Mouse (Mus musculus) kidney, embryonic 16.5 days (tissue): ENCODE measurements around the gene Tcf7l2. TPM values are rescaled to one million over a fixed set of nuclear protein-coding genes. Genes with fewer than 3 reads are reported as not detected.

Experiments used
- ATAC-seq: fragments of 200-750 bp; cut with Nextera tagmentation; 2 replicates; pipeline ENCODE4 v1.8.0; 2017; ENCODE audit warnings: moderate TSS enrichment; ENCODE audit not compliant: low FRiP score, low TSS enrichment
- H3K27ac ChIP-seq: fragments of 300-500 bp; sonication (generic); 2 replicates; pipeline ENCODE4 v1.5.1; 2014; ENCODE audit warnings: low read length
- H3K27me3 ChIP-seq: fragments of 300-500 bp; sonication (generic); 2 replicates; pipeline ENCODE4 v1.6.1; 2014; ENCODE audit warnings: low read length, control low read depth, mixed read lengths; ENCODE audit not compliant: insufficient read depth
- H3K36me3 ChIP-seq: fragments of 300-500 bp; sonication (generic); 2 replicates; pipeline ENCODE4 v1.6.1; 2014; ENCODE audit warnings: low read length, control low read depth, mixed read lengths; ENCODE audit not compliant: insufficient read depth
- H3K4me1 ChIP-seq: fragments of 300-500 bp; sonication (generic); 2 replicates; pipeline ENCODE4 v1.6.1; 2014; ENCODE audit warnings: low read length, control low read depth, mixed read lengths; ENCODE audit not compliant: insufficient read depth
- H3K4me2 ChIP-seq: fragments of 300-500 bp; sonication (generic); replicated peaks from 2 replicates; pipeline ENCODE4 v1.6.1; 2014; ENCODE audit warnings: low read depth, low read length
- H3K4me3 ChIP-seq: fragments of 300-500 bp; sonication (generic); 2 replicates; pipeline ENCODE4 v1.5.1; 2014; ENCODE audit warnings: mild to moderate bottlenecking, low read length
- H3K9ac ChIP-seq: fragments of 300-500 bp; sonication (generic); replicated peaks from 2 replicates; pipeline ENCODE4 v1.6.1; 2014; ENCODE audit warnings: low read length
- H3K9me3 ChIP-seq: fragments of 300-500 bp; sonication (generic); 2 replicates; pipeline ENCODE4 v1.6.1; 2016; ENCODE audit warnings: low read length, control low read depth
- WGBS: fragments of 180-500 bp; shearing (Covaris S2); extraction: QIAGEN DNeasy Blood & Tissue Kit; methylation state at CpG from one replicate; pipeline ENCODE4 v1.1.7; 2014; 5-methylcytosine and 5-hydroxymethylcytosine counted together
- polyA plus RNA-seq: library from polyadenylated mRNA; unstranded; fragments of >200 nt; fragmentation: Nextera tagmentation; extraction: Ambion mirVana; gene quantifications from 2 replicates; pipeline ENCODE4 v1.2.1, GENCODE M21; 2015

Gene Tcf7l2
- polyA plus RNA-seq, 1 experiment from 2014 or later = 50.1 TPM

DNA sequence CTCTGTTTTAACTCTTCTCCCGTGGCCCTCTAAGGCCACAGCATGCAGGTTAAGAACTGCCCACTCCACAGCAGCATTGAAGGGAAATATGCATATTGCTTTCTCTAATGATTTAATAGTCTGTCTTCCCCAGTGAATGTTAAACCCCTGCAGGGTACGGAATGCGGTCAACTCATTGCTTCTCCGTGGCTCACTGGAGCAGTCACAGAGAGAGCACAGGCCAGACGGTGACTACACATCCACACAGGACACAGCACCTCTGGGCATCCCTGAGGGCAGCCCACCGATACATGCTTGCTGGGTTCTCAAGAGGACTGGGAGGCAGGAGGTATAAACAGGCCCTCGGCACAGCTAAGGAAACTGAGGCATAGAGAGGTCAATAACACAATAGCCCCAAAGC lies 35.3 kb upstream of the Tcf7l2 start:
- no peaks in the 10 kb centered on the region for H3K27me3 ChIP-seq
- peaks cover 28% of the 10 kb centered on the region for H3K4me1 ChIP-seq
- H3K9me3 ChIP-seq = no peaks in the 10 kb centered on the region
- H3K36me3 ChIP-seq = no peaks in the 10 kb centered on the region
- no peak for ATAC-seq
- no peak overlapping the region for H3K4me3 ChIP-seq
- no peak overlapping the region for H3K4me2 ChIP-seq
- H3K27ac ChIP-seq = no peak overlapping the region
- H3K9ac ChIP-seq = no peak overlapping the region
- 56% methylated on average over 7 of the region's 7 CpGs for WGBS

DNA sequence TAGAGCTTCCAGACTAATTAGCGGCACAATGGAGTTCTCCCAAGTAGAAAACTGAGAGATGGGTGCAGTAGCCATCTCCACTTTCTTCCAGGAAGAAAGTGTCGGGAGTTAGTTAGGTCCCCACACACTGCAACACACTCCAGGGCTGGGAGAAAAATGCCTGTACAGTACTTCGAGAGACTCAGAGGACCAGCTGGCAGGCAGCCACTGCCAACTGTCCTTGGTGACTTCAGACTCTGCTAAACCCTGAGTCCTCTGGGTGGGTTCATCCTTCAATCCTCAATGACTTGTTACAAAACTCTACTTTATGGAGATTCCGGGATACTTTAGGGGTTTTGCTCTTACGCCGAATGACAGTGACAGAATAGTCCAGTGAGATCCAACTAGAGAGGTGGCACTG lies 34.8 kb upstream of the Tcf7l2 start:
- Histone ChIP-seq H3K4me3 (no peak overlapping the region), H3K4me2 (no peak overlapping the region), H3K27me3 (no peaks in the 10 kb centered on the region), H3K36me3 (no peaks in the 10 kb centered on the region), H3K9ac (no peak overlapping the region), H3K27ac (no peak overlapping the region), H3K9me3 (no peaks in the 10 kb centered on the region), H3K4me1 (peaks cover 23% of the 10 kb centered on the region)
- ATAC-seq = no peak
- 85% methylated on average over 6 of the region's 6 CpGs for WGBS

DNA sequence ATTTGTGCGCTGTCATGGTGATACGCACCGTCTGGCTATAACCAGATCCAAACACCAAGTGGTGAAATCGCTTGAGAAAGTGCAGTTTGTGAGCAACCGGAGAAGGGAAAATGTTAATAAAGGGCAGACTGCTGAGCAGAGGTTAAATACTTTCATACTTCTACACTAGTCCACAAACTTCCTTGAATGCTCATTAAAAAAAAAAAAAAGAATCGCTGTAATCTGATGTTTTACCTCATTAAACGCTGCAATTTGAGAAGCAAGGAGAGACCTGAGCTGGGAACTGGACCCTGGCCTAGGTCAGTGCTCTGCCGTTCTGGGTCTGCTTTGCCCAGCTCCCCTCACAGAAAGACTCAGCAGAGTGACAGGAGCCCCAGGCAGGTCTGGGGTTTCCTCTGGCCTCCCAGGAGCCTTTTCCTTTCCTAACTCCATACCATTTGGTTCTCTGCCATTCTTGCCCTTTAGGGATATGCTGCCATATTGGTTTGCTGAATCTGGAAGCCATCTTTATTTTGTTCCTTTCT lies 33.5 kb upstream of the Tcf7l2 start:
- Histone ChIP-seq H3K4me1 (peaks cover 23% of the 10 kb centered on the region), H3K4me2 (no peak overlapping the region), H3K9me3 (no peaks in the 10 kb centered on the region), H3K27ac (peak overlapping the region; percentile 29; the same call in 1 of the 2 replicates), H3K27me3 (no peaks in the 10 kb centered on the region), H3K9ac (no peak overlapping the region), H3K4me3 (no peak overlapping the region), H3K36me3 (no peaks in the 10 kb centered on the region)
- peak; percentile 83 for ATAC-seq
- 26% methylated on average over 8 of the region's 8 CpGs for WGBS

DNA sequence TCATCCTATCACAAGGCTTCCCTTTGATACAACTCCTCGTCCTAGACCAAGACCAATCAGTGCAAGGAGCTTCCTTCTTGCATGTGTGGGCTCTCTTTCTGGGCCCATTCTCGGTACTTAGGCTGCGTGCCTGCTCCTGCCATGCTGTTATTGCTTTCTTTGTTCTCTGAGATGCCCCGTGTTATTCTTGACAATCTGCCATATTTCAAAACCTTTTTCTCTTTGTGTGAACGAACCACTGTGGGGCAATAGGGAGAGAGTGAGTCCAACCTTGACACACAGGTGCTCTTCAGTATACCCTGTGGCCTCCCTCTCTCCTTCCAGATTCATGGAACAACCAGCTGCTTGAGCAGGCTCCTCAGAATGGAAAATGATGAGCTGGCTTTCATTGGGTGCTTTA lies 30.8 kb upstream of the Tcf7l2 start:
- H3K4me2 ChIP-seq = no peak overlapping the region
- H3K9ac ChIP-seq = no peak overlapping the region
- H3K36me3 ChIP-seq = no peaks in the 10 kb centered on the region
- H3K9me3 ChIP-seq = no peaks in the 10 kb centered on the region
- no peak for ATAC-seq
- H3K27ac ChIP-seq = no peak overlapping the region
- H3K4me1 ChIP-seq = peaks cover 23% of the 10 kb centered on the region
- H3K27me3 ChIP-seq = no peaks in the 10 kb centered on the region
- WGBS = 81% methylated on average over 5 of the region's 5 CpGs
- no peak overlapping the region for H3K4me3 ChIP-seq

DNA sequence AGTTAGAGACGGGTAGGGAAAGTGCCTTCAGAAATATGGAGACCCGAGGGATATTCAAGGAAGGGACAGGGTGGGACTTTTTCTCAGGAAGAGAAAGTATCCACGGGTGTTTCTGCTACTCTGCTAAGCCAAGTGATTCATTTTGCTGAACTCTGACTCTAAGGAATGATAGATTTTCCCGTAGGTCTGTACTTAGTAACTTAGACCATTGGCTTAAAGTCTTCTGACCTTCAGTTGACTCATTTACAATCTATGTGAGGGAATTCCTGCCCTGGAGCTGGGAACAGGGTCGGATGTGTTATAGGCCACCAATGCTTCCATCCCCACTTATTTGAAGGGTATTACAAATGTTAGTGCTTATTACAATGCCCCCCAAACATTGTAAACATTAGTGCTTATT lies 29.9 kb upstream of the Tcf7l2 start:
- H3K27ac ChIP-seq = no peak overlapping the region
- no peaks in the 10 kb centered on the region for H3K9me3 ChIP-seq
- H3K36me3 ChIP-seq = no peaks in the 10 kb centered on the region
- 67% methylated on average over 5 of the region's 5 CpGs for WGBS
- no peak overlapping the region for H3K4me3 ChIP-seq
- H3K9ac ChIP-seq = no peak overlapping the region
- no peaks in the 10 kb centered on the region for H3K27me3 ChIP-seq
- H3K4me1 ChIP-seq = peaks cover 15% of the 10 kb centered on the region
- no peak for ATAC-seq
- H3K4me2 ChIP-seq = no peak overlapping the region

DNA sequence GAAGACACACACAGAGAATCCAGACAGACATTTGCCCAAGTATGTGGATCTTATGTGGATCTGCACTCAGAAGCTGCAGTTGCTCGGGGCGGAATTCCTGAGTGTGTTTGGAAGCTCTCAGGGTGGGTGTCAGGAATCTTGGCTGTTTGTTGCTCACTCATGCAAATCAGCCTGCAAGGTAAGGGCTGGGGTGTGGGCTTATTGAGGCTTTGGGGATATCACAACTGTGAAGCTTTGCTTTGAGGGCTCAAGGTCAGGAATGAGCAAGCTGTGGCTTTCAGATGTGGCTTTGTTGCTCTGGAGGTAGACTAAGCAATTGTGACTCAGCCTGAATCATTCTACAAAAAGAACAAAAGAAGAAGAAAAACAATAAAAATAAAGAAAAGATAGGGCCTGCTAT lies 28.9 kb upstream of the Tcf7l2 start:
- Histone ChIP-seq H3K36me3 (no peaks in the 10 kb centered on the region), H3K4me1 (peaks cover 7% of the 10 kb centered on the region; the same call in 1 of the 2 replicates), H3K9me3 (no peaks in the 10 kb centered on the region), H3K27ac (no peak overlapping the region), H3K4me2 (no peak overlapping the region), H3K27me3 (no peaks in the 10 kb centered on the region), H3K9ac (no peak overlapping the region), H3K4me3 (no peak overlapping the region)
- ATAC-seq = no peak
- WGBS = 57% methylated on average over 2 of the region's 2 CpGs

DNA sequence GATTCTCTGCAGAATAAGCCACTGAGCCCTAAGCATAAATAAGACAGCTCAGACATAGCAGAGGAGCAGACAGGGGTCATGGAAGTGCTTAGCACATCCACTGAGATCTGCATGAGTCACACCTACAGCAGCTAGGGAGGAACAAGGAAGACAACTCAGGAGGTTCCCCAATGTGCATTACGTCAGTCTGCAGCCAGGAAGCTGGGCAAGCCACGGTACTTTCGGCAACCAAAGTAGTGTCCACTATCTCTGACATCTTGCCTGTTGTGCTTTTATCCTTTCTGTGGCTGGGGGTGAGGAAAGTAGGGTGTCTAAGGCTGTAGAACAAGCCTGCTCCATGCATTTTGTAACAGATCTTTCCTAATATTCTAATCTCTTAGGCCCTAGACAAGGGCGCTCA lies 27.6 kb upstream of the Tcf7l2 start:
- Histone ChIP-seq H3K9me3 (no peaks in the 10 kb centered on the region), H3K36me3 (no peaks in the 10 kb centered on the region), H3K4me2 (no peak overlapping the region), H3K27ac (no peak overlapping the region), H3K27me3 (no peaks in the 10 kb centered on the region), H3K4me3 (no peak overlapping the region), H3K9ac (no peak overlapping the region), H3K4me1 (no peaks in the 10 kb centered on the region)
- no peak for ATAC-seq
- 76% methylated on average over 4 of the region's 4 CpGs for WGBS

DNA sequence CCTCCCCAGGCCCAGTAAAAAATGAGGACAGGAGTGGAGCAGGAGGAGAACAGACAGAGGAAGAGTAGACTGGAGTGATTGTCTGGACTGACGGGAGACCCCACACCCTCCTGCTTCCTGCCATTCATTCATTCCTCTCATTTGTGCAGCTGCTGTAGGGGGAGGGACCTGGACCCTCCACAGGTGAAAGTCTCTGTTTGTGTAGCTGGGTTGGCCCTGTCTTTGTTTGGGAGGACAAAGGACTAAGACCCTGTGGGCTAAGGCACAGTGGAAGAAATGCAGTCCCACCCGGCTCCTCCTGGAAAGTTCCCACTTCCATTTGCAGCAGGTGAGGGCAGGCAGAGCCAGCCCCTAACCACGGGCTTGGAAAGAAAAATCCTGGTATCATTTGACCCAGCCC lies 27.0 kb upstream of the Tcf7l2 start:
- ATAC-seq = no peak
- Histone ChIP-seq H3K9ac (no peak overlapping the region), H3K4me3 (no peak overlapping the region), H3K4me2 (no peak overlapping the region), H3K27ac (no peak overlapping the region), H3K36me3 (no peaks in the 10 kb centered on the region), H3K9me3 (no peaks in the 10 kb centered on the region), H3K4me1 (no peaks in the 10 kb centered on the region), H3K27me3 (no peaks in the 10 kb centered on the region)
- WGBS = 45% methylated on average over 3 of the region's 3 CpGs

DNA sequence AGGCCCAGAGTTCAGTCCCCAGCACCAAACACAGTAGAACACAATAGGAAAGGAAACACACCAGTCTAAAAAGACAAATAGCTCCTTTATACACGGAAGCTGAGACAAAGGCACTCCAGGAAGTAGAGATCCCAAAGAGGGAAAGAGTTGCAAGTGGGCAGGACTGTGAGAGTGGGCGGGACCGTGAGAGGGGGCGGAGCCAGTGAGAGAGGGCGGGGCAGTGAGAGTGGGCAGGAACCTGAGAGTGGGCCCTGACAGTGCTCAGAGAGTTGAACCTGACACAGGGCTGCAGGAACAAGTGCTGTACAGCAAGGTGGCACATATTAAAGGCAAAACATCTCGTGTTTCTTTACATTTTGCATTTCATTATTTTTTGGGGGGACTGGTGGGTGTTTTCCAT lies 22.5 kb upstream of the Tcf7l2 start:
- Histone ChIP-seq H3K27ac (no peak overlapping the region), H3K4me3 (no peak overlapping the region), H3K4me1 (no peaks in the 10 kb centered on the region), H3K4me2 (no peak overlapping the region), H3K9me3 (no peaks in the 10 kb centered on the region), H3K36me3 (no peaks in the 10 kb centered on the region), H3K9ac (no peak overlapping the region), H3K27me3 (no peaks in the 10 kb centered on the region)
- no peak for ATAC-seq
- WGBS = 88% methylated on average over 6 of the region's 6 CpGs

DNA sequence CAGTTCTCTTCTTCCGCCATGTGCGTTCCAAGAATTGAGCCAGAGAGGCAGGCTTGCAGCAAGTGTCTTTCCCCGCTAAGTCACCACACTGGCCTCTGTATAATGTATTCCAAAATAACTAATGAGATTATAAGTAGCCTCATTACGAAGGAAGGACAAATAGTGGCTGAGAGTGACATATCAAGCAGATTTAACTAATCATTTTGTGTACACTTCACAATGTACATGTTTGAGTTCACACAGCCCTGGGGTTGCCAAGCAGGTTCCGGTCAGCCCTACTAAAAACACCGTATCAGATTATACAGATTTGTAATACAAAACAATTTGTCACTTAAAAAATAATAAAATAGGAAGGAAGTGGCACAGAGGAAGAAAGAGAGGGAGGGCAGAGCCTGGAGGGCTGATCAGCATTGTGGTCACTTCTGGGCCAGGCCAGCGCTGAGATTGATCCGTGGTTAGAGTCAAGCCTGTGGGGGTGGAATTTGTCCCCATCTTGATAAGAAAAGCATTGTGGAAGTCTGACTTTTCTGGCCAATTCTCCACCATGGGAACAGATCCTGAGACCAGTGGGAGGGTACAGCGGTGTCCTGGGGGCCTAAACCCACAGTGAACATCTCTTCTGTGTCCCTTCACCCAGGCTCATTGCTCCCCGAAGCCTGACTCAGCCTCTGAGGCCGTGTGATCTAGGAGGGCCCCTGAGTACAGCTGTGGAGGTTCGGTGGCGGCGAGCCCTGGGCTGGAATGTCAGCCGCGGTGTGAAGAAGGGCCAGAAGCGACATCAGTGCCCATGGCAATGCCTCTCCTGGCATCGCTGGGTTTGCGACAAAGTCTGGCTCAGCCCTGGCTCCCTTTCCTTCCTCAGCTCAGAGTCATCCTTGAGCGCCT lies 21.9 kb upstream of the Tcf7l2 start:
- H3K36me3 ChIP-seq = no peaks in the 10 kb centered on the region
- H3K4me2 ChIP-seq = no peak overlapping the region
- H3K9ac ChIP-seq = no peak overlapping the region
- 79% methylated on average over 20 of the region's 20 CpGs for WGBS
- no peak overlapping the region for H3K4me3 ChIP-seq
- no peaks in the 10 kb centered on the region for H3K4me1 ChIP-seq
- H3K27ac ChIP-seq = no peak overlapping the region
- no peak for ATAC-seq
- no peaks in the 10 kb centered on the region for H3K9me3 ChIP-seq
- H3K27me3 ChIP-seq = no peaks in the 10 kb centered on the region
